Mouse (Mus musculus): ENCODE data around the gene Stim1.
"Not testable (repeated sequence)": the region's sequence is repeated elsewhere in the genome, so short reads cannot be mapped to it uniquely, and the experiment has no call there.

Stim1 gene

DNA sequence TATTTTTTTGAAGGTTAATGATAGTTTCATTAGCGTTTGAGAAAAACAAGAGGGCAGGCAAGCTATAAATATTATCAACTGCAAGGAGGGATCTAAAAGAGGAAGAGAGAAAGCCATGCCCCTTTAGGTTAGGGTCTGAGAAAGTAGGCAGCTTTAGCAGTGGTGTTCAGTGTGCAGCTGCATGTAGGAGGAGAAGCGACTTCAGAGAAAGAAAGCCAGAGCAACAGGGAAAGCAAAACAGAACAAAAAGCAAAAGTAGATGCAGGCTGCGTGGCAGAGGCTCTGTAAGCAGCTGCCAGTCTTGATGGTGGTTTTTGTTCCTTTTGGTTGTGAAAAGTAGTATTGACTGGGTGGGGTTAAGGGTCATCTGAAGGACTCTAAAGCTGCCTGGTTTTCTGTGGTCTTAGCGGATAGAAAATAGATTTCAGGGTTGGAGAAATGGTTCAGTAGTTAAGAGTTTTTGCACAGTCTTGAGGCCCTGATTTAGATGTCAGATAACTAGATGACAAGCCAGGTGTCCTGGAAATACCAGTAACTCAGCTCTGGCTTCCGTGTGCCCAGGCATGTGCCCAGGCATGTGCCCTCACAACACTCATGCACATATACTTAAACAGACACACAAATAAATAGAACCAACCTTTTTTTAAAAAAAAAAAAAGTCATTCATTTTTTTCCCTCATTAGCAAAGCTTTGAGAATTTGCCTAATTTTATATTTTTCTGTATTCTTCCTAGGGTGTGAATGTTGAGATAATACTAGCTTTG, 191.2 kb downstream of the Stim1 start:
- DNase-seq: no peak

DNA sequence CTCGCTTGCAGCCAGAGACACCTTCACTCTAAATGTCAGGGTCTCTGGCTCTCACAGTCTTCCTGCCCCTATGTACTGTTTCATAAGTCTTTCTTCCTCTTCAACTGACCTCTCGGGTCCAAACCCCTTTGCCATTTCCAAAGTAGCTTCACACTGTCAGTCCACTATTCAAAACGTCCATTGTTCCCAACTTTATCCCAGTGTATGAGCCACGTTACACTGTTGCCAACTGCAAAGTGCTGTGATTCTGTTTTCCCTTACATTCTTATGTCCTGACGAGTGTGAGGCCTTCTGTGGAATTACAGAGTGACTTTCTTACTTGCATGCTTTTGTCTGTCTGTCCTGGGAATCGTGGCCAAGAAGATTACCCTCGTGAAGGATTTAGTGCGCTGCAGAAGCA, 200.0 kb downstream of the Stim1 start:
- no peak for DNase-seq

DNA sequence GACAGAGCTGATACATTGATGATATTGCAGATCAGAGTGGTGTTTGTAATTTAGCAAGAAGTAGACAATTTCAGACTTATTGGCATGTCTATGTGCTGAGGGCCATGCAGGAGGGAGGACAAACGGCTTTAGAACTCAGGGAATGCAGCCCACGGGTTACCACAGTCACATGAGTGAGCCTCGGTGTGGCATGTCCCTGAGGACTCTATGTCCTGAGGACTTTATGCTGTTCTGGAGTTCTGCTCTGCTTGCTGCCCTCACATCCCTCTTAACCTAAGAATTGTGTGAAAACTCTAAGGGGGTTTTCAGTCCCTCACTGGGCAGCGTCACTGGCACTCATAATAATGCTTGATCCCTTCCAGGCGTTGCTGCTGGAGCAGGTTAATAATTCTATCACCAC, 205.1 kb downstream of the Stim1 start:
- DNase-seq: no peak

DNA sequence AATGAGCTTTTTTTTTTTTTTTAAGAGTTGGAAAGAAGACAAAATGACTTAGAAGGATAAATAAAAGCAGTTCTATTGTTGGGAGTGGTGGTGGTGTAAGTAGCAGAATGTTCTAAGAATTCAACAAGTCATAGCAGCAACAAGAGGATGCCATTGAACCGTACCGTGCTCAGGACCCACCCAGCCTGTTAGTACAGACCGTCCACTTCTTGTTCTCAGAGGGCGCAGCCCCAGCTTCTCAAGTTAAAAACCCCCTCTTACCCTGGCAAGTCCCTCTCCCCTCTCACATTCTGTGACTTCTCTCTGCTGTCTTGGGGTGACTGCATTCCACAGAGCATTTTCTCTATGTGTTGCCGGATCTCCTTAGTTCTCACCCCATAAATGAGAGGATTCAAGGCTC, 209.0 kb downstream of the Stim1 start:
- DNase-seq: no peak

DNA sequence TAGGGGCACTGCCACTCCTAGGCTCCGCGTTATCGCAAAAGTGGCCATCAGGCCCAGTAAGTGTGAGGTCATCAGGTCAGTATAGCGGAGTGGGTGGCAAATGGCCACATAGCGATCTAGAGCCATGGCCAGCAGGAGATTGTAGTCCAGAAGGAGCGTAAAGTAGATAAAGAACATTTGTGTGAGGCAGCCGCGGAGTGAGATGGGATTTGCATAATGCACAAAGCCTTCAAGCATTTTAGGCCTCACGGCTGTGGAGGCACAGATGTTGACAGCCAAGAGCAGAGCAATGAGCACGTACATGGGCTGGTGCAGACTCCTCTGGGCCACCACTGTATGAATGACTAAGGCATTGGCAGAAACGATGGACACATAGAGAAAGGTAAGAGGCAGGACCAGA, 209.8 kb downstream of the Stim1 start:
- no peak for DNase-seq

DNA sequence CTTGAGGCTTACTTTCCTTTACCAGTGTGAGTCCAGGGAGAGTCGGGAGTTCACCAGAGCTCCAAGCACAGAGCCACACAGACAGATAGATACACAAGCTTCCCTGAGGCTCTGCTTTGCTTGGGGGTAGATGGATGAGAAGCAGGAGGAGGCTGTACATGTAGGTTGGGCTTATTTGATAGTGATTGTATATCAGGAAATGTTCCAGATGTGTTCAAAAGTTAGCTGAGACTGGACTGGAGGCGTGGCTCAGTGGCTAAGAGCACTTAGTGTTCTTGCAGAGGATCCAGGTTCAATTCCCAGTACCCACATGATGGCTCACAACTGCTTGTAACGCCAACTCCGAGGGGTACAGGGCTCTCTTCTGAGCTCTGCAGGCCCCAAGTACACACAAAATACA, 210.8 kb downstream of the Stim1 start:
- no peak for DNase-seq

DNA sequence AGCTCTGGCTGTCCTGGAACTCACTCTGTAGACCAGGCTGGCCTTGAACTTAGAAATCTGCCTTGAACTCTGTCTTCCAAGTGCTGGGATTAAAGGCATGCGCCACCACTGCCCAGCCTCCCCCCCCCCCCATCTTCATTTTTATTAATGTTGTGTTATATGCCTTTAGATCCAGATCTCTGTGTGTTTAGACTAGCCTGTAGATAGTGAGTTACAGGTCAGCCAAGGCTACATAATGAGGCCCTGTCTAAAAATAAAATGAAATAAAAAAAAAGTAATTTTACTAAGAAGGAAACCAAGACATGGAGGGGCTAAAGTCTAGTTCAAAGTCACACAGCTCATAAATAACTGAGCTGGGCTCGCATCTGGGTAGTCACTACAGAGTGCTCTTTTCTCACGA, 211.3 kb downstream of the Stim1 start:
- no peak for DNase-seq

DNA sequence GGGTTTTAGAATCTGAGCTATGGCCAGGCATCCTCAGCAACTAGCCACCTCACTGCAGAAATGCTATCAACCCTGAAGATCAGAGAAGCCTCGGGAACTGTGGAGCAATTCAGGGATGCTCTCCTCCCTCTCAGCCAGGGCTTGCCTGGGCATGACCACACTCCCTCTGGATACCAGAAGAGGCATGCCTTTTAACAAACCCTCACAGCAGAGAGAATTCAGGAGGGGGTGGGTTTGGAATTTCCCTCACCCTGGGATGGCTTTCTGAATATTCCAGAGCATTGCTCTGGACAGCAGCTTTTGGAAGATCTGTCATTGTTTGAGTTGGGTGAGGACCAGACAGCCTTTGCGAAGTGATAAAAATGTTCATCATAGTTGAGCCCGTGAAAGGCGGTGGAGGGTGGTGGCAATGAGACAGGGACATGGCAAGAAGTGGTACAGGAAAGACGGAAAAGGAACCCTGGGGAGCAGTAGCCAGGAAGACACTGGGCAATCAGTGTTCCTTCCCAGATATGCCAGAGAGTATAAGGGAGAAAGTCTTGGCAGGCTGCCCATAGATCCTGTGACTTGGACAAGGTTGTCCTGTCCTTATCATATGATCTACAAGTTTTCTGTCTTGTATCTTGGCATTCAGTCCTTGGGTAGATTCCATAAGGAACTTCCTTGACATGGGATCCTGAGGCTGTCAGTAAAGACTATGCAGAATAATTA, 211.9 kb downstream of the Stim1 start:
- DNase-seq: peak; percentile 83

DNA sequence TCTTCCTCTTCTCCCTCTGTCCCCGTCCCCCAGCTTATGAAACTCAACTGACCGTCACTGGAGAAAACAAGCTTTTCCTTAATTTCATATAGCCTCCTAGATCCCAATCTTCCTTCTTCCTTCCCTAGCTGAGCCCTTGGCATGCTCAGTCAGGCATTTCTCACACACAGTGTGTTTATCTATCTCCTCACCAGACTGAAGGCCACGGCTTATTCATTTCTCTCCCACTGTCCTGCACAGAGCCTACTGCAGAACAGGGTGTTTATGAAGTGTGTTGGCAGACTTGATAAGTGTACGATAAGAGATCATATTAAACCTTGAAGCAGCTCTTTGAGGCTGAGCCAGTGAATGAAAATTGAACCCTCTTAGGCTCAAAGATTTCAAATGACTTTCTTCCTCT, 213.2 kb downstream of the Stim1 start:
- DNase-seq: peak; percentile 10

DNA sequence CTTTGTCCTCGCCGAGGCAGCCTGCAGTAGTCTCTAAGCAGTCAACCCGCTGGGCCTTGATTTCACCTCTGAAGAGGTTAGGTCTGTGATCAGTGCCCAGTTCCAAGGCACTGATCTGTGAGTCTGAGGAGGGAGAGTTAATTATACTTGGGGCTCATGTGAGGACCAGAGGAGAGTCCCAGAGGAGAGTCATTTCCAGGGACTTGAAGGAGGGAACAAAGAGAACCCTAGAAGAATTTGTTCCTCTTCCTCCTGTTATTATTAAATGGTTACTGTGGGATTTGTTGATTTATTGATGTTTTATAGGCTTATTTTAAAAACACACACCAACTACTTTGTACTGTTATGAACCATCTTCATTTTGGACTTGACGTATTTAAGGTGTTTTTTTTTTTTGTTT, 214.0 kb downstream of the Stim1 start, which contains the start of gene Olfr543:
Gene Olfr543 (minus strand): TSS at position 101 of the 400 bp plus-strand sequence.
- no peak for DNase-seq

DNA sequence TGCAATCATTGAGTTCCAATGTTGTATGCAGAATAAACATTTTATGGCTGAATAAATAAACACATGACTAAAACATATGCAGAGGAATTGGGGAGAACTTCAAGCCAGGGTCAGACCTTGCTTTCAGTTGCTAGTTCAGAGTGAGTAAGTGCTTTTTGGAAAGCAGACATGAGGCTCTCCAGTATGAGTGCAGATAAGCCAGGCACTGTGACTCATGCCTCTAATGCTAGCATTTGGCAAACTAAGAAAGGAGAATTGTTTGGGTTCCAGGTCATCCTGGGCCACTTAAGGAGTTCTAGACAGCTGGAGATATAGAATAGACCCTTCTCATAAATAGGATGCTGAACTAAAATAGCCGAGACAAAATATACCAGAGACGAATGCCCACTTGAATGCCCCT, 216.1 kb downstream of the Stim1 start:
- peak; percentile 21 for DNase-seq

DNA sequence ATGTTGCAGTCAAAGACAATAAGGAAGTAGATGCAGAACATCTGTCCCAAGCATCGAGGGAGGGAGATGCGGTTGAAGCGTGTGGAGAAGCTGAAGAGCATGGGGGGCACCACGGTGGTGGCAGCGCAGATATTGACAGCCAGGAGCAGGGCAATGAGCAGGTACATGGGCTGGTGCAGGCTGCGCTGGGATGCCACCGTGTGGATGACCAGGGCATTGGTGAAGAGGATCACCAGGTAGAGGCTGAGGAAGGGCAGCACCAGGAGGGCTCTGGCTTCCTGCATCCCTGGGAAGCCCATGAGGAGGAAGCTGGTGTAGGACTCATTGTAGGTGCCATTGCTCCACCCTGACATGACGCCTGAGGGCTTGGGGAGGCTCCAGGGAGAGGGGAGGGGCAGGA, 217.2 kb downstream of the Stim1 start:
- not testable (repeated sequence) for DNase-seq

DNA sequence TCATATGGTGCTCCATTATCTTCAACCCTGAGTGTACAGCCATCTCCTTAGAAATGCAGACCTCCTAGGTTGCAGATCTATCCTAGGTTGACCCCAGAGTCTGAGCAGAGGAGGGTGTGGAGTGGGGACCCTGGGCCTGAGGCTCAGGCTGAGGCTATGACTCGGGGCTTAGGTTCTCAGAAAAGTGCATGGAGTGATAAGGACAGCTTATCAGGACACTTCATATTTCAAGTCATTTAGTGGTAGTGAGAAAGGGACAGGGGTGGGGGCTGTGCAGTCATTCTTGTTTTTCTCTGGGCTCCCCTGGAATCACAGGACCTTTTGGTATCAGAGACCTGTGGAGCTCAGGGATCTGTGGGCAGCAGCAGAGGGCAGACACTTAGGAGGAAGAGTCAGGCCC, 218.5 kb downstream of the Stim1 start:
- no peak for DNase-seq

All from lung, postnatal 36 days (tissue).